Mouse (Mus musculus): ENCODE measurements around the gene Fdx1. TPM values are rescaled to one million over a fixed set of nuclear protein-coding genes. Genes with fewer than 3 reads are reported as not detected.

The Fdx1 gene
- polyA plus RNA-seq, 1 experiment from 2014 or later, result 82.5 TPM

GRCm38 (mm10) chr9:51906938-51907337 lies 56.4 kb downstream of the Fdx1 start:
- H3K27me3 ChIP-seq (ENCODE audit: control insufficient read depth, insufficient read depth, low read length), result no peaks in the 10 kb centered on the region
- H3K36me3 ChIP-seq (ENCODE audit: control insufficient read depth, insufficient read depth, low read length), result no peaks in the 10 kb centered on the region
- WGBS (ENCODE audit: insufficient replicate concordance), result 82% methylated on average over 8 of the region's 8 CpGs
- no peaks in the 10 kb centered on the region for H3K4me1 ChIP-seq (ENCODE audit: control insufficient read depth, insufficient read depth, low read length)
- no peak overlapping the region for H3K27ac ChIP-seq (ENCODE audit: low read depth, low read length)
- ATAC-seq (replicated peaks; ENCODE audit: insufficient number of reproducible peaks, low FRiP score, low TSS enrichment), result no peak
- H3K4me2 ChIP-seq, result no peak overlapping the region
- no peaks in the 10 kb centered on the region for H3K9me3 ChIP-seq (replicated peaks; ENCODE audit: control insufficient read depth, low read length)
- no peak overlapping the region for H3K4me3 ChIP-seq (ENCODE audit: low read depth, low read length)
- H3K9ac ChIP-seq (ENCODE audit: low read depth, low read length), result no peak overlapping the region

Other genes starting within 250 kb of the Fdx1 start
- 0.59 and 0.94 TPM in 2 replicates for gene Arhgap20, start 198.2 kb downstream of the Fdx1 start, polyA plus RNA-seq (2014; fragmentation: Nextera tagmentation; extraction: Ambion mirVana)
- gene Rdx, start 83.6 kb upstream of the Fdx1 start, polyA plus RNA-seq (2014; fragmentation: Nextera tagmentation; extraction: Ambion mirVana), result 203 and 213 TPM in 2 replicates
- gene Zc3h12c, start 205.0 kb upstream of the Fdx1 start, polyA plus RNA-seq (2014; fragmentation: Nextera tagmentation; extraction: Ambion mirVana), result 3.8 and 4.3 TPM in 2 replicates